Mouse (Mus musculus): ENCODE measurements around the gene Coq8a. TPM values are rescaled to one million over a fixed set of nuclear protein-coding genes. Genes with fewer than 3 reads are reported as not detected.

Coq8a gene
- polyA plus RNA-seq, 1 experiment from 2014 or later, result 1.6 TPM

DNA sequence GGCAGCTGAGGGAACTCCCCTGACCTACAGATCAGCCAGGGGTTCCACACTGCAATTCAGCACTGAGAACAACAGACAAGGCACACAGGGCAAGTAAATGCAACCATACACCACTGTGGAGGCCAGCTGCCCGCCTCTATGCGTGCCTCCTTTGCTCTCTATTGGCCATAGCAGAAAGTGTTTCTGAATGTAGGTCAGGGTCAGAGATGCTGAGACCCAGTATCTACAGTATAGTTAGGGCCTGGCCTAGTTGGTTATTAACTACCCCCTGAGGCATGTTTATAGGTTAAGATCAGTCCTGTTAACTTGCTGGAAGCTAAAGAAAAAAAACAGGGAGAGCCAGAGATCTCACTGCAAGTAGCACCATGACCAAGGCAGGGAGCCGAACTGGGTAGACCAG lies 16.7 kb downstream of the Coq8a start:
- no peaks in the 10 kb centered on the region for H3K9me3 ChIP-seq (replicated peaks)
- no peaks in the 10 kb centered on the region for H3K27me3 ChIP-seq
- no peak overlapping the region for H3K9ac ChIP-seq
- no peak overlapping the region for H3K4me3 ChIP-seq
- no peak overlapping the region for H3K27ac ChIP-seq
- no peaks in the 10 kb centered on the region for H3K4me1 ChIP-seq
- WGBS, result 71% methylated on average over 3 of the region's 3 CpGs
- H3K36me3 ChIP-seq (ENCODE audit: poor library complexity, severe bottlenecking), result no peaks in the 10 kb centered on the region
- no peak overlapping the region for H3K4me2 ChIP-seq
- ATAC-seq, result no peak

DNA sequence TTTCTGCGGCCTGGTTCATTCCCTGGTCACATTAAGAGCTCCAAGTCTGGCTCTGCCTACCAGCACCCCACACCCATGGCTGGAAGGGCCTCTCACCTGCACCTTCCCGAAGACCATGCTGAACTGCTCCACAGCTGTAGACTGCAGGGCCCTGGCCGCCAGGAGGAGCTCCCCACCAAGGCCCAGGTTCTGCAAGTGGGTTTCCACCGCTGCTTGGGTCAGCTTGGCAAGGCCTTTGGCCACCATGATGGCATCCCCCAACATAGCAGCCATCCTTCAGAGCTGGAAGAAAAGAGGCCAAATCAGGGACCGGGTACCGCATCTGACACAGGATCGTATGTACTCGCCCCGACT lies 17.5 kb downstream of the Coq8a start:
- Histone ChIP-seq H3K4me1 (no peaks in the 10 kb centered on the region), H3K36me3 (ENCODE audit: poor library complexity, severe bottlenecking) (no peaks in the 10 kb centered on the region), H3K27ac (no peak overlapping the region), H3K27me3 (no peaks in the 10 kb centered on the region), H3K9me3 (replicated peaks) (no peaks in the 10 kb centered on the region), H3K9ac (no peak overlapping the region), H3K4me2 (no peak overlapping the region), H3K4me3 (no peak overlapping the region)
- WGBS, result 87% methylated on average over 9 of the region's 9 CpGs
- ATAC-seq, result no peak

DNA sequence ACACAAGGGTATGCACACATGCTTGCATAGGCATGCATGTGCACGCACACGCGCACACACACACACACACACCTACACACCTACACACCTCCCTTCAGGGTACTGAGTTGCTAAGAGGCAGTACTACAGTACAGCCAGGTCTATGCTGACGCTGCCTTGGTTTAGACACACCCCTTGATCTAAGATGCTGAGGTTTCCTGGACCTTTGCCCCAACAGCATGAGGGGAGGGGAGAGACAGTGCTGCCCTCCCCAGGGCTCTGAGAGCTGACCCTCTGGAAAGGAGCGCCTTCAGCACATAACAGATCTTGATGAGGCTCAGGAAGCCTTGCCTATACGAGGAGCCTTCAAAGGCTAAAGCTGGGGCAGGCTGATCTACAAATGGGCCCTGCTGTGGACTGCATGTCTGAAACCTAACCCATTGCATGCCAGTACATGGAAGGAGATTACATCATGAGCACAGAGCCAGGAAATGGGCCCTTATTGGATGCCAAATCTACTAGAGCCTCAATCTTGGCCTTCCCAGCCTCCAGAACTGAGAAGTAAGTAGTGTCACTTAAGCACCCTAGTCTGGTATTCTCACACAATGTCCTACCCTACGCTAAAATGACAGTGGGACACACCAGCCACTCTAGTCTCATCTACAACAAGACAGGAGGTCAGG lies 18.0 kb downstream of the Coq8a start:
- Histone ChIP-seq H3K4me3 (no peak overlapping the region), H3K27ac (no peak overlapping the region), H3K4me2 (no peak overlapping the region), H3K4me1 (no peaks in the 10 kb centered on the region), H3K36me3 (ENCODE audit: poor library complexity, severe bottlenecking) (no peaks in the 10 kb centered on the region), H3K9me3 (replicated peaks) (no peaks in the 10 kb centered on the region), H3K27me3 (no peaks in the 10 kb centered on the region), H3K9ac (no peak overlapping the region)
- 85% methylated on average over 7 of the region's 7 CpGs for WGBS
- no peak for ATAC-seq

DNA sequence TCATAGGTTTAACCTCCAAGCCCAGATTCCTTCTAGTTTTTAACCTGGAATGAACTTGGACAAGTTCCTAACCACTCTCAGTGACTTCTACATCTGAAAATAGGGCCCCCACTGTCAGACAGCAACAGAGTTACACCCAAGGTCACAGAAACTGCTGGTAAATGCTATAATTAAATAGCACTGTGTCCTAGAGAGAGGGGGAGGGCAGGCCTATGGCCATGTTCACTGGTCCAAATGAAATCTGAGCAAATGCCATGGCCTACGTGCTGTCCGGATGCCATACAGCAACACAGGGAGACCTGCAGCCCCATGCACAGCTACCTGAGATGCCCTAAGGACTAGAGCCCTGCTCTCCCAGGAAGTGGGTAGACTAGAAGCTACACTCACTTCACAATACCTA lies 19.6 kb downstream of the Coq8a start:
- H3K27ac ChIP-seq, result no peak overlapping the region
- no peak for ATAC-seq
- H3K4me2 ChIP-seq, result no peak overlapping the region
- no peaks in the 10 kb centered on the region for H3K4me1 ChIP-seq
- H3K4me3 ChIP-seq, result no peak overlapping the region
- 94% methylated on average over 2 of the region's 2 CpGs for WGBS
- H3K9ac ChIP-seq, result no peak overlapping the region
- H3K36me3 ChIP-seq (ENCODE audit: poor library complexity, severe bottlenecking), result no peaks in the 10 kb centered on the region
- no peaks in the 10 kb centered on the region for H3K9me3 ChIP-seq (replicated peaks)
- no peaks in the 10 kb centered on the region for H3K27me3 ChIP-seq

DNA sequence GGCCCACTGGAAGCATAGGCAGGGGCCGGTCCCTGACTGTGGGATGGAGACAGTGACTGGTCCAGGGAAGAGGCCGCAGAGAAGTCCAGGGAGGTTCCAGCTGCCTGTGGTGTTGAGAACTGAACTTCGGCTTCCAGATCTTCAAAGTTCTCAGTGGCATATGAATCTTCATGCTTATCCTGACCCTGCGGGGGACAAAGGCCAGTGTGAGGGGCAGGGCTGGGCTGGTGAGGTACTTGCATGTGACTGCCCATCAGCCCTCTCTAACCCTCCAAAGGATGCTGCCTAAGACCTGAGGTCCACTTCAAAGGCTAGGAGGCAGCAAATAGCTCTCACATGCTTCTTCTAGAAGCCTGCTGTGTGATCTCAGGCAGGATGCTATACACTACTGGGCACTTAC lies 20.3 kb downstream of the Coq8a start:
- 99% methylated on average over 4 of the region's 4 CpGs for WGBS
- Histone ChIP-seq H3K27me3 (no peaks in the 10 kb centered on the region), H3K9me3 (replicated peaks) (no peaks in the 10 kb centered on the region), H3K4me2 (no peak overlapping the region), H3K4me1 (no peaks in the 10 kb centered on the region), H3K4me3 (no peak overlapping the region), H3K9ac (no peak overlapping the region), H3K36me3 (ENCODE audit: poor library complexity, severe bottlenecking) (no peaks in the 10 kb centered on the region), H3K27ac (no peak overlapping the region)
- ATAC-seq, result no peak

DNA sequence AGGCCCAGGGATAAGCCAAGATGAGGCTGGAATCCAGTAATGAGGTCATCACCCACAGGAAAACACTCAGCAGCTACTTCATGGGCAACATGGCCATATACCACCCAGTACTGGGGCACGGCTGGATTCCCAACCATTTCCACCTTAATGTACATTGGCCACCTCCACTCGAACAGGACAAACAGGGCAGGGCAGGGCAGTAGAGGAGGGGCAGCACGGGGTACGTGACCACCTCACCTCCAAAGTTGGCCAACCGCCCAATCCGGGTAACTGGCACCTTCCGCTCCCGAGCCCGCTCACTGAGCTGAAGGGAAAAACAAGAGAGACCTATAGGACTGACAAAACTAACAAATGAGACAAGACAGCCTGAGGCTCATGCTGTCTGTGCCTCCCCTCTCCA lies 21.1 kb downstream of the Coq8a start:
- no peaks in the 10 kb centered on the region for H3K4me1 ChIP-seq
- H3K27me3 ChIP-seq, result no peaks in the 10 kb centered on the region
- no peaks in the 10 kb centered on the region for H3K36me3 ChIP-seq (ENCODE audit: poor library complexity, severe bottlenecking)
- no peak overlapping the region for H3K4me2 ChIP-seq
- 88% methylated on average over 9 of the region's 9 CpGs for WGBS
- H3K9me3 ChIP-seq (replicated peaks), result no peaks in the 10 kb centered on the region
- no peak for ATAC-seq
- no peak overlapping the region for H3K4me3 ChIP-seq
- no peak overlapping the region for H3K27ac ChIP-seq
- H3K9ac ChIP-seq, result no peak overlapping the region

DNA sequence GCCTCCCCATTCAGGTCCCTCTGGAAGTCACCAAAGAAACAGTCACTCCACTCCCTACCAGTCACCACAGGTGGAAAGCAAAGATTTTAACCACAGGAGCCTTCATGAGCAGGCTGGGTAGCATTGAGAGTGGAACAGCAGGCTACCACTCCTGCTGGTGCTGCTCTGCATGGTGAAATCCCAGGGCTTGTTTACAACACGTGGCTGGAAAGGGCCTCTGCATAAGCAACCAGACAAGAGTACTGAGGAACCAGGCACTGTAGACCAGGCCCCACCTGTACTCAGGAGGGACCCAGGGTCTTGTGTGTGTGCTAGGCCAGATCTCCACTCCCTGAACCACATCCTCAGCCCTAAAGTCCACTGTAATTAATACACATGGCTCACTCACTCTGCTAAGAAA lies 22.6 kb downstream of the Coq8a start:
- H3K4me1 ChIP-seq, result no peaks in the 10 kb centered on the region
- H3K36me3 ChIP-seq (ENCODE audit: poor library complexity, severe bottlenecking), result no peaks in the 10 kb centered on the region
- no peaks in the 10 kb centered on the region for H3K9me3 ChIP-seq (replicated peaks)
- H3K4me3 ChIP-seq, result no peak overlapping the region
- H3K9ac ChIP-seq, result no peak overlapping the region
- 4% methylated on average over 1 of the region's 1 CpGs for WGBS
- H3K4me2 ChIP-seq, result no peak overlapping the region
- no peak overlapping the region for H3K27ac ChIP-seq
- H3K27me3 ChIP-seq, result no peaks in the 10 kb centered on the region
- no peak for ATAC-seq

DNA sequence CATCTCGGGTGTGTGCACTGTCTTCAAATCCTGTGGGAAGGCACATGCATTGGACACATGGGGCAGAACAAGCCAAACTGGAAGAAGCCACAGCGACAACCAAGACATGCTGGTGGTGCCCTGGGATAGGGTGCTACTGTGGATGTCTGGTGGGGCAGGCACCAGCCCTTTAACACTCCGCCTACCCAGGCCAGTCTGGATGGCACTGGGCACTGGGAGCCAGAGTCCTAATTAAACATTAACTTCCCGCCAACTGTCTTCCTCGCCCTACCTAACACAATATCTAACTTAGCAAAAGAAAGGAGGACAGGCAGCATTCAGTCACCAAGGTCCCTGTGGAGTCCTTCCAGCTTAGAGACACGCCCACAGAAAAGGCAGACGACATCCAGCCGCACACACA lies 23.8 kb downstream of the Coq8a start:
- no peaks in the 10 kb centered on the region for H3K36me3 ChIP-seq (ENCODE audit: poor library complexity, severe bottlenecking)
- H3K9me3 ChIP-seq (replicated peaks), result no peaks in the 10 kb centered on the region
- 65% methylated on average over 8 of the region's 8 CpGs for WGBS
- H3K27ac ChIP-seq, result no peak overlapping the region
- H3K4me2 ChIP-seq, result no peak overlapping the region
- ATAC-seq, result no peak
- H3K9ac ChIP-seq, result no peak overlapping the region
- H3K4me1 ChIP-seq, result no peaks in the 10 kb centered on the region
- no peak overlapping the region for H3K4me3 ChIP-seq
- H3K27me3 ChIP-seq, result no peaks in the 10 kb centered on the region

DNA sequence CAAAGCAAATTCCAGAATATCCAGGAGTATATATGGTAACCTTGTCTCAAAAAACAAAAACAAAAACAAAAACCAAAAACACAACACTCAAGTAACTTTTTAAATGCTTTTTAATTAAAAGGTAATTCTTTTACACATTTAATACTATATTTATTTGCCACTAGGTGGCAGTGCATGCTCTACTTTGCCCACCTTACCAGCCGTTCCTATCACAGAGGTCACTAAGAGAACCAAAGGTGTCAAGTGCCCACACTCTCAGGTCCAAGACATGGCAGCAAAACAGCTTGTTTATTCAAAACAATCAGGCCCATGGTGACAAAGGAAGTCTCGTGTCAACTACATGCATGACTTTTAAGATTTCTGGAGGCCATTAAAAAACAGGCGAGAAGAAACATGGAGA lies 24.2 kb downstream of the Coq8a start:
- 40% methylated on average over 3 of the region's 3 CpGs for WGBS
- H3K36me3 ChIP-seq (ENCODE audit: poor library complexity, severe bottlenecking), result no peaks in the 10 kb centered on the region
- H3K4me2 ChIP-seq, result no peak overlapping the region
- no peak overlapping the region for H3K27ac ChIP-seq
- no peak overlapping the region for H3K9ac ChIP-seq
- H3K4me3 ChIP-seq, result no peak overlapping the region
- no peaks in the 10 kb centered on the region for H3K9me3 ChIP-seq (replicated peaks)
- ATAC-seq, result no peak
- no peaks in the 10 kb centered on the region for H3K4me1 ChIP-seq
- no peaks in the 10 kb centered on the region for H3K27me3 ChIP-seq

DNA sequence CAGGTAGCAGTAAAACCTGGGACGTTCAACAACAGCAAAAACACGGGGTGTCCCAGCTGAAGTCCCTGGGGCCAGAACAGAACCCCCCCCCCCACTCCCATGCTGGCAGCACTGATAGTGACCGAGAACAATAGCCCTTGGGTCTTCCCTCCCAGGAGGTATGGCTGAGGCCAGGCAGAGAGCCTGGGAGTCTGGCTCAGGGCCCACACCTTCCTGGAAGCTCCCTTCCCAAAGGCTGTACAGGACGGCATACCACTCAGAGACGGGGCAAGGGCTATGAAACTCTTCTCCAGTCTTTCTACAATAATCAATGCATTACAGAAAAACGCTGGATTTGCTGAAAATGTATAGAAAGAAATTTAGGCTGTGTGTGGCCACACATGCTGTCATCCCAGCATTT lies 24.7 kb downstream of the Coq8a start:
- Histone ChIP-seq H3K4me3 (no peak overlapping the region), H3K9me3 (replicated peaks) (no peaks in the 10 kb centered on the region), H3K27ac (no peak overlapping the region), H3K4me2 (no peak overlapping the region), H3K9ac (no peak overlapping the region), H3K4me1 (no peaks in the 10 kb centered on the region), H3K36me3 (ENCODE audit: poor library complexity, severe bottlenecking) (no peaks in the 10 kb centered on the region), H3K27me3 (no peaks in the 10 kb centered on the region)
- WGBS, result 65% methylated on average over 6 of the region's 6 CpGs
- no peak for ATAC-seq

DNA sequence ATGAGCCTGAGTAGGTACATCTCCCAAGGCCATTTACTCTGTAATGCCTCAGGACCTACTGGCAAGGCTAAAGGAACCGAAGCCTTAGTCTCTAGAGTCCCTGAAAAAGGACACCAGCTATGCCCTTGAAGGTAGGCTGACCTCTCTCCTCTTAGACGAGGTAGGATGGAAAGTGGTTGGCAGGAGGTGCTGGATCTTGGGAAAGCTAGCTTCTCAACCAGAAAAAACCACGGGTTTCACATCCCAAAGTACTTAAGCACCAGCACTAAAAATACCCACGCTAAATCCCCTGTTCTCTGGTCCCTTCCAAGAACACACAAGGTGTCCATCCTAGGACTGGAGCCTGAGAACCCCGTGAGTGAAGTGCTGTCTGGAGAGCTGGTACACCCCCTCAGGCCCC lies 26.4 kb downstream of the Coq8a start:
- Histone ChIP-seq H3K4me2 (no peak overlapping the region), H3K27me3 (no peaks in the 10 kb centered on the region), H3K9me3 (replicated peaks) (no peaks in the 10 kb centered on the region), H3K27ac (no peak overlapping the region), H3K4me3 (no peak overlapping the region), H3K36me3 (ENCODE audit: poor library complexity, severe bottlenecking) (no peaks in the 10 kb centered on the region), H3K9ac (no peak overlapping the region), H3K4me1 (no peaks in the 10 kb centered on the region)
- 86% methylated on average over 5 of the region's 5 CpGs for WGBS
- no peak for ATAC-seq

DNA sequence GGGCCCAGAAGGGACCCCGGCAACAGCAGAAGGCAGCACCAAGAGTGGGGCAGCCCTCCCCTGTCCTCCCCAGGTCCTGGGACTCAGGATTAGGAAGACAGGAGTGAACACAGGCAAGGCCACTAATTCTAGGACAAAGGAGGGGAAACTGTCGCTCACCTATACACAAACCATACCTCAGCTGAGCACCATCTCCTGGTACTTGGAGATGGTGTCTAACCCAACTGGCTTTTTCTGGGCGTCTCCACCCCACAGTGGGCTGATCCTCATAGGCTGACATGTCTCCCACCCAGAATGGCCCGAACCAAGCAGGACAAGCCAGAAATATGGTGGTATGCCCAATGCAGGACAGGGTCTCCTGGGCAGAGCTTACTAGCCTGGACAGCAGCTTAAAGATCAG lies 26.8 kb downstream of the Coq8a start:
- H3K36me3 ChIP-seq (ENCODE audit: poor library complexity, severe bottlenecking), result no peaks in the 10 kb centered on the region; the same call in 1 of the 2 replicates
- no peaks in the 10 kb centered on the region for H3K9me3 ChIP-seq (replicated peaks)
- no peak overlapping the region for H3K9ac ChIP-seq
- H3K27me3 ChIP-seq, result no peaks in the 10 kb centered on the region
- no peaks in the 10 kb centered on the region for H3K4me1 ChIP-seq
- H3K4me3 ChIP-seq, result no peak overlapping the region
- H3K4me2 ChIP-seq, result no peak overlapping the region
- no peak for ATAC-seq
- no peak overlapping the region for H3K27ac ChIP-seq
- 90% methylated on average over 4 of the region's 4 CpGs for WGBS

DNA sequence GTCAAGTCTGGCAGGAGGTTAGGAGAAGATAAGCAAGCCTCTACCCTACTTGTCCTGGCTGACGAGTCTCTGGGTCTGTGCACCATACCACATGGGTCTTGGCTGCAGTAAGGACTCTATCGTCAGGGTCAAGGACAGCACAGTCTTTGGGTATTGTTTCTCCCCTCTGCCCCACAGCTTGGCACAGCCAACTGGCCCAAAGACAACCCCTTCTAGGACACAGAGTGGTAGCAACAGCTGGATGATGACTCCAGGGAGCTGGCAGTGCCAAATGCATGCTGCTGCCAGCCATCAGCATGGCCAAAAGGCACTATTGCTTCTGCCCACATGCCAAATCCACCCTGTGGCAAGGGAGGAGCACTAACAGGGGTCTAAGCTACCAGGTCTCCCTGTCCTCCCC lies 27.5 kb downstream of the Coq8a start:
- no peaks in the 10 kb centered on the region; the same call in 1 of the 2 replicates for H3K36me3 ChIP-seq (ENCODE audit: poor library complexity, severe bottlenecking)
- no peak overlapping the region for H3K4me3 ChIP-seq
- ATAC-seq, result no peak
- H3K4me1 ChIP-seq, result no peaks in the 10 kb centered on the region
- no peak overlapping the region for H3K27ac ChIP-seq
- no peak overlapping the region for H3K4me2 ChIP-seq
- H3K27me3 ChIP-seq, result no peaks in the 10 kb centered on the region
- no peaks in the 10 kb centered on the region for H3K9me3 ChIP-seq (replicated peaks)
- WGBS, result 91% methylated on average over 2 of the region's 2 CpGs
- H3K9ac ChIP-seq, result no peak overlapping the region

Data from forebrain, embryonic 13.5 days (tissue).